Mouse (Mus musculus): ENCODE measurements around the gene Nkx3-2. TPM values are rescaled to one million over a fixed set of nuclear protein-coding genes. Genes with fewer than 3 reads are reported as not detected.
A peak's percentile ranks its signal among the peaks of the same experiment; 100 is the strongest.

Nkx3-2 gene
- total and polyA plus RNA-seq, 3 experiments, result not detected

DNA sequence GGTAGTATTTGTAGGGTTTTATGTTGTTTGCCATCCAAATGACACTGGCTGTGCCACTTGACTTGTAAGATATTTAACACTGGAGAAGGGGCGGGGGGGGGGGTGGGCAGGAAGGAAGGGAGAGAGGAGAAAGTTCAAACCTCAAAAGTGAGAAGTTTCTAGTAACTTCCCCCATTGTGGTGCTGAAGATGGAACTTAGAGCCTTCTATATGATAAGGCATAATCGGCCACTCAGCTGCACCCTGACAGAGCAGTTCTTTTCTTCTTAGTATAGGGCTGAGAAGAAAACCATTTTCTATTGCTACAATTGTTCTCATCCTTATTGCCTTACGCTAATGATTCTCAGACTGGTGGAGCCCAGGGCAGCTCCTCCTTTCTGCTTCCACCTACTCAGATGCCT lies 47.0 kb upstream of the Nkx3-2 start:
- H3K9ac ChIP-seq (ENCODE audit: control insufficient read depth, low read depth, low read length, poor library complexity, severe bottlenecking), result no peak overlapping the region
- TF ChIP-seq MXI1 (IDR thresholded peaks at IDR 0.05; ENCODE audit: low read depth, low read length) (no peak), ZNF384 (IDR thresholded peaks at IDR 0.05; ENCODE audit: low read depth, low read length) (no peak), TCF12 (IDR thresholded peaks at IDR 0.05; ENCODE audit: low read depth, low read length) (no peak), POLR2AphosphoS2 (IDR thresholded peaks at IDR 0.05; ENCODE audit: low read length) (no peak), ZC3H11A (IDR thresholded peaks at IDR 0.05; ENCODE audit: low read depth, low read length) (no peak), MAFK (IDR thresholded peaks at IDR 0.05; ENCODE audit: borderline replicate concordance, low read depth, low read length) (no peak), GABPA (IDR thresholded peaks at IDR 0.05; ENCODE audit: low read depth, low read length) (no peak), GATA1 (IDR thresholded peaks at IDR 0.05; ENCODE audit: low read depth, low read length) (peak; percentile 47), JUND (IDR thresholded peaks at IDR 0.05; ENCODE audit: low read depth, low read length) (no peak), CHD2 (IDR thresholded peaks at IDR 0.05; ENCODE audit: low read length) (no peak), ETS1 (IDR thresholded peaks at IDR 0.05; ENCODE audit: low read depth, low read length) (peak; percentile 70), USF2 (IDR thresholded peaks at IDR 0.05; ENCODE audit: borderline replicate concordance in 1 of 2, insufficient read depth in 1 of 2, low read depth in 1 of 2, low read length in 2 of 2) (no peak), BHLHE40 (IDR thresholded peaks at IDR 0.05; ENCODE audit: borderline replicate concordance, low read depth, low read length) (no peak), TBP (IDR thresholded peaks at IDR 0.05; ENCODE audit: low read depth, low read length) (no peak), POLR2A (IDR thresholded peaks at IDR 0.05; ENCODE audit: control insufficient read depth in 1 of 2, insufficient read depth in 1 of 2, low read depth in 1 of 2, low read length in 2 of 2, poor library complexity in 1 of 2) (no peak), UBTF (IDR thresholded peaks at IDR 0.05; ENCODE audit: borderline replicate concordance, insufficient read depth, low read depth, low read length) (no peak), ZMIZ1 (IDR thresholded peaks at IDR 0.05; ENCODE audit: low read depth, low read length) (no peak), MEF2A (IDR thresholded peaks at IDR 0.05; ENCODE audit: extremely low read depth, insufficient replicate concordance, low read depth, low read length, poor library complexity, severe bottlenecking) (no peak), MYC (IDR thresholded peaks at IDR 0.05; ENCODE audit: low read depth, low read length) (no peak), E2F4 (IDR thresholded peaks at IDR 0.05; ENCODE audit: borderline replicate concordance, low read depth, low read length) (no peak), CTCF (IDR thresholded peaks at IDR 0.05 in 2 of 3, conservative IDR thresholded peaks at IDR 0.05 in 1 of 3; ENCODE audit: control insufficient read depth in 1 of 3, insufficient read depth in 1 of 3, low read depth in 2 of 3, low read length in 3 of 3, poor library complexity in 1 of 3, severe bottlenecking in 1 of 3) (no peak), RCOR1 (IDR thresholded peaks at IDR 0.05; ENCODE audit: low read depth, low read length) (no peak; the same call in 1 of the 2 replicates), ELF1 (IDR thresholded peaks at IDR 0.05; ENCODE audit: low read depth, low read length) (no peak), TAL1 (IDR thresholded peaks at IDR 0.05; ENCODE audit: low read length) (no peak), MYB (IDR thresholded peaks at IDR 0.05; ENCODE audit: low read depth, low read length) (no peak), HCFC1 (IDR thresholded peaks at IDR 0.05; ENCODE audit: low read depth, low read length) (no peak), EP300 (IDR thresholded peaks at IDR 0.05; ENCODE audit: low read depth in 1 of 2, low read length in 2 of 2) (peak in 1 of 2 experiments; percentile 31; a peak in 2 of 4 replicates), MAZ (IDR thresholded peaks at IDR 0.05; ENCODE audit: low read depth, low read length) (0 out of 2 replicates have a peak, but pooled peaks have one; percentile 40)
- H3K27ac ChIP-seq (ENCODE audit: control insufficient read depth, low read depth, low read length), result peak overlapping the region; percentile 53
- no peak overlapping the region for H3K4me3 ChIP-seq (ENCODE audit: control insufficient read depth in 1 of 2, insufficient read depth in 1 of 2, low read depth in 2 of 2, low read length in 2 of 2)
- no peaks in the 10 kb centered on the region for H3K9me3 ChIP-seq (replicated peaks; ENCODE audit: insufficient read depth, low read length)
- H3K36me3 ChIP-seq (ENCODE audit: control insufficient read depth in 1 of 2, insufficient read depth in 2 of 2, low read length in 2 of 2), result peaks cover 21 to 29% of the 10 kb centered on the region in 2 experiments
- H3K27me3 ChIP-seq (ENCODE audit: control insufficient read depth in 1 of 2, insufficient read depth in 2 of 2, low read length in 2 of 2), result no peaks in the 10 kb centered on the region
- peak; percentile 78 for DNase-seq (ENCODE audit: low read depth, low spot score)
- no peaks in the 10 kb centered on the region for H3K79me2 ChIP-seq (ENCODE audit: control insufficient read depth, insufficient read depth, low read length, poor library complexity)
- peaks cover 12 to 17% of the 10 kb centered on the region in 2 experiments for H3K4me1 ChIP-seq (ENCODE audit: control insufficient read depth in 1 of 2, insufficient read depth in 2 of 2, low read length in 2 of 2)

Measured in MEL (cell line).